Mouse (Mus musculus) naive thymus-derived CD4-positive, alpha-beta T cell, adult 2 months (primary cell): ENCODE data around the gene Aco1.

Experiments
- DNase-seq: peaks from one replicate; pipeline ENCODE4 v3.0.0-alpha.2; 2011; ENCODE audit warnings: low read depth

Gene Aco1

GRCm38 (mm10) chr4:40157500-40158223 is 14.8 kb downstream of the Aco1 start:
- no peak for DNase-seq

- no peak for DNase-seq
Observed at GRCm38 (mm10) chr4:40158224-40158540, 15.3 kb downstream of the Aco1 start.

GRCm38 (mm10) chr4:40160591-40161434 is 17.9 kb downstream of the Aco1 start:
- DNase-seq = no peak

GRCm38 (mm10) chr4:40163646-40164045 is 20.8 kb downstream of the Aco1 start:
- peak; percentile 25 for DNase-seq

GRCm38 (mm10) chr4:40171477-40171876 is 28.6 kb downstream of the Aco1 start:
- DNase-seq = no peak

- peak; percentile 24 for DNase-seq
Observed at GRCm38 (mm10) chr4:40172336-40172735, 29.5 kb downstream of the Aco1 start.

GRCm38 (mm10) chr4:40174321-40174720 is 31.4 kb downstream of the Aco1 start:
- DNase-seq = no peak

- no peak for DNase-seq
Observed at GRCm38 (mm10) chr4:40178584-40178983, 35.7 kb downstream of the Aco1 start.

GRCm38 (mm10) chr4:40180046-40180445 is 37.2 kb downstream of the Aco1 start:
- no peak for DNase-seq

- DNase-seq = no peak
Observed at GRCm38 (mm10) chr4:40181681-40182080, 38.8 kb downstream of the Aco1 start.

GRCm38 (mm10) chr4:40182651-40183320 is 39.9 kb downstream of the Aco1 start:
- peak; percentile 77 for DNase-seq

- no peak for DNase-seq
Observed at GRCm38 (mm10) chr4:40183781-40184180, 40.9 kb downstream of the Aco1 start.

- DNase-seq = no peak
Observed at GRCm38 (mm10) chr4:40184470-40184869, 41.6 kb downstream of the Aco1 start.

- DNase-seq = no peak
Observed at GRCm38 (mm10) chr4:40187956-40188355, 45.1 kb downstream of the Aco1 start.

- DNase-seq = no peak
Observed at GRCm38 (mm10) chr4:40192246-40192645, 49.4 kb downstream of the Aco1 start.

- no peak for DNase-seq
Observed at GRCm38 (mm10) chr4:40193461-40193860, 50.6 kb downstream of the Aco1 start.

GRCm38 (mm10) chr4:40195336-40195735 is 52.5 kb downstream of the Aco1 start:
- no peak for DNase-seq

GRCm38 (mm10) chr4:40202205-40202604 is 59.3 kb downstream of the Aco1 start:
- no peak for DNase-seq

- DNase-seq = no peak
Observed at GRCm38 (mm10) chr4:40204374-40204773, 61.5 kb downstream of the Aco1 start.

GRCm38 (mm10) chr4:40205231-40205903 is 62.5 kb downstream of the Aco1 start:
- DNase-seq = no peak

- DNase-seq = no peak
Observed at GRCm38 (mm10) chr4:40207701-40208100, 64.8 kb downstream of the Aco1 start.

GRCm38 (mm10) chr4:40212177-40212576 is 69.3 kb downstream of the Aco1 start:
- DNase-seq = no peak
